Mouse (Mus musculus): Measurements from ENCODE around the gene Tial1. TPM values are rescaled to one million over a fixed set of nuclear protein-coding genes. Genes with fewer than 3 reads are reported as not detected.

Gene Tial1
- polyA plus RNA-seq, 1 experiment from 2014 or later = 17.3 TPM

DNA sequence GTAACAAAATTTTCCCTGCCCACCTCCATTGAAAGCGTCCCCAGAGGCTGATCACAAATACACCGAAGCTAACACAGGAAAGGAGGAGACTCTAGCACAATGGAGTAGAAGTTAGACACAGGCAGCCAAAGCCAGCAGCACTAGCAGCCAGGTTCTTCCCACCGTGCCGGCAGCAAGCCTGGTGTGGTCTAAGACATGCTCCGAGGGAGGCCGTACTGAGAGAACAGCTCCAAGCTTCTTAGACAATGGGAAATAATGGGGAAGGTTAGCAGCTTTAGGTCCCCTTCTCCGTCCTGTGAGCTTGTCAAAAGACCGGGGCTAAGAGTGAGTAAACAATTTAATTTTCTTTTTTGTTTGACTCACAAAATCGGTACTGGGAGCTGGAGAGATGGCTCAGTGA is 41.8 kb downstream of the Tial1 start:
- H3K36me3 ChIP-seq (ENCODE audit: control insufficient read depth, insufficient read depth) = no peaks in the 10 kb centered on the region
- H3K9me3 ChIP-seq (ENCODE audit: control insufficient read depth) = no peaks in the 10 kb centered on the region
- TF ChIP-seq CTCF (IDR thresholded peaks at IDR 0.05; ENCODE audit: low read depth) = no peak
- WGBS = 23% methylated on average over 9 of the region's 9 CpGs
- no peaks in the 10 kb centered on the region; the same call in 1 of the 2 replicates for H3K4me1 ChIP-seq (replicated peaks; ENCODE audit: control insufficient read depth, insufficient read depth, low read length)
- H3K4me3 ChIP-seq (ENCODE audit: low read depth, low read length) = no peak overlapping the region
- ATAC-seq = no peak
- H3K4me2 ChIP-seq (replicated peaks; ENCODE audit: low read depth) = no peak overlapping the region
- H3K9ac ChIP-seq (ENCODE audit: low read depth, low read length) = no peak overlapping the region
- peaks cover 52% of the 10 kb centered on the region for H3K27me3 ChIP-seq (replicated peaks; ENCODE audit: control insufficient read depth, insufficient read depth, low read length)
- no peak overlapping the region for H3K27ac ChIP-seq (ENCODE audit: low read depth, low read length)

- no peaks in the 10 kb centered on the region for H3K9me3 ChIP-seq (ENCODE audit: control insufficient read depth)
- H3K27me3 ChIP-seq (replicated peaks; ENCODE audit: control insufficient read depth, insufficient read depth, low read length) = peaks cover 49% of the 10 kb centered on the region
- peak; percentile 27; the same call in 1 of the 2 replicates for TF ChIP-seq CTCF (IDR thresholded peaks at IDR 0.05; ENCODE audit: low read depth)
- 0 out of 2 replicates have a peak within 1 kb of the TSS, but pooled peaks have one; percentile 7 for H3K27ac ChIP-seq (ENCODE audit: low read depth, low read length)
- peak; percentile 64 for ATAC-seq
- H3K4me2 ChIP-seq (replicated peaks; ENCODE audit: low read depth) = peak within 1 kb of the TSS; percentile 97
- whole genome bisulfite sequencing = under 1% methylated on average over 78 of the region's 102 CpGs
- no peaks in the 10 kb centered on the region for H3K36me3 ChIP-seq (ENCODE audit: control insufficient read depth, insufficient read depth)
- H3K4me1 ChIP-seq (replicated peaks; ENCODE audit: control insufficient read depth, insufficient read depth, low read length) = no peaks in the 10 kb centered on the region; the same call in 1 of the 2 replicates
- peak within 1 kb of the TSS; percentile 53 for H3K9ac ChIP-seq (ENCODE audit: low read depth, low read length)
- H3K4me3 ChIP-seq (ENCODE audit: low read depth, low read length) = peak within 1 kb of the TSS; percentile 75
These were observed 43.4 kb downstream of the Tial1 start, which contains the start of gene Rgs10 for GRCm38 (mm10) chr7:128417930-128418779. TSS of gene Rgs10 (minus strand) at chr7:128418758.

DNA sequence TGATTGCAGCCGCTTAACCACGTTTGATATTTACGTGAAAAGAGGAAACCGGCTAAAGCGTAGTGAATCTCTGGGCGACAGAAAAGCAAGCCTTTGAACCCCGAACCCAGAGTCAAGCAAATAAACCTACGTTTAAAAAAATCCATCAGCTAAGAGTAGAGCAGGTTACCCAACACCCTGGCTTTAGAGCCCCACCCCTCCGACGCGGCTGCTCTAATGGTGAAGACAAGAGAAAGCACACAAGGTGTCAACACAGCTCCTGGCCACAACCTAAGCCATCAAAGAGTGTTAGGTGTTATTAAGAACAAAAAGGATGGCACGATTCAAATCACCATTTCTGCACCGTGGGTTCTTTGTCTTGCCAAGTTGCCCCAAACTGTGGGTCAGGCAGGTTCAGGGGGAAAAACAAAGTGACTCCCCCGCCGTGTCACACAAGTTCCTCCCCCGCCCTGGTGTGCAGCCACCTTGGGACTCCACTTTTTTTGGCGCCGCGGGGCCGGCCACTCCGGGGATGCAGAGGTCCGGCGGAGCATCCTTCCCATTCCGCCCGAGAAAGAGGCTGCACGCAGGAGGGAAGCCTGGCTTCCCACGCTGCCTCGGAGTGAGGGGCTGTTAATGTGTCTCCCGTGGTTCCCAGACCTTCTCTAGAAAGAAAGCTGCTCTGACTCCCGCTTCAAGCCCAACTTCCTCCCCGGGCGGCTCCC is 44.1 kb downstream of the Tial1 start:
- Histone ChIP-seq H3K36me3 (ENCODE audit: control insufficient read depth, insufficient read depth) (no peaks in the 10 kb centered on the region), H3K27me3 (replicated peaks; ENCODE audit: control insufficient read depth, insufficient read depth, low read length) (peaks cover 49% of the 10 kb centered on the region), H3K4me1 (replicated peaks; ENCODE audit: control insufficient read depth, insufficient read depth, low read length) (no peaks in the 10 kb centered on the region; the same call in 1 of the 2 replicates), H3K4me3 (ENCODE audit: low read depth, low read length) (peak overlapping the region; percentile 75), H3K27ac (ENCODE audit: low read depth, low read length) (0 out of 2 replicates have a peak overlapping the region, but pooled peaks have one; percentile 7), H3K9me3 (ENCODE audit: control insufficient read depth) (no peaks in the 10 kb centered on the region), H3K9ac (ENCODE audit: low read depth, low read length) (peak overlapping the region; percentile 53), H3K4me2 (replicated peaks; ENCODE audit: low read depth) (peak overlapping the region; percentile 97)
- no peak for ATAC-seq
- WGBS = 2% methylated on average over 32 of the region's 32 CpGs
- no peak for TF ChIP-seq CTCF (IDR thresholded peaks at IDR 0.05; ENCODE audit: low read depth)

DNA sequence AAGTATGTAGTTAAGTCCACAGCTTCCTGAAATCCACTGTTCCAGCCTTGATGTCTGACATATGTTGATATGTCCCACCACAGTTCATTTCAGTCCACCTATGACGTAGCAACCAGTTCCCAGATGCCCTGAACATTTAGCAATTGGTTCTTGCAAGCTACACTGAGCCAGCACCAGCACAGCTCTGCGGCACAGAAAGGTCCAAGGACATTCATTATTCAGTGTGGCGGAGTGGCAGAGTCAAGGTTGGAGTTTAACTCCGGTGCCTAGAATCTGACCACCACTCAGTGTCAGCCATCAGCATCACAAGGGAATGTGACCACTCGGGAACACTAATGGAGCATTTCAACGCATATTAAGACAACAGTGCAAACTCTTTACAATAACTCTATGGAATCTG is 44.9 kb downstream of the Tial1 start:
- Histone ChIP-seq H3K4me2 (replicated peaks; ENCODE audit: low read depth) (peak overlapping the region; percentile 97), H3K4me1 (replicated peaks; ENCODE audit: control insufficient read depth, insufficient read depth, low read length) (no peaks in the 10 kb centered on the region; the same call in 1 of the 2 replicates), H3K27ac (ENCODE audit: low read depth, low read length) (no peak overlapping the region), H3K4me3 (ENCODE audit: low read depth, low read length) (peak overlapping the region; percentile 75), H3K27me3 (replicated peaks; ENCODE audit: control insufficient read depth, insufficient read depth, low read length) (peaks cover 46% of the 10 kb centered on the region), H3K36me3 (ENCODE audit: control insufficient read depth, insufficient read depth) (no peaks in the 10 kb centered on the region), H3K9me3 (ENCODE audit: control insufficient read depth) (no peaks in the 10 kb centered on the region), H3K9ac (ENCODE audit: low read depth, low read length) (no peak overlapping the region)
- 66% methylated on average over 6 of the region's 6 CpGs for WGBS
- no peak for ATAC-seq
- no peak for TF ChIP-seq CTCF (IDR thresholded peaks at IDR 0.05; ENCODE audit: low read depth)

GRCm38 (mm10) chr7:128414433-128414832 is 47.1 kb downstream of the Tial1 start:
- H3K9ac ChIP-seq (ENCODE audit: low read depth, low read length) = no peak overlapping the region
- no peak for ATAC-seq
- no peak overlapping the region for H3K4me2 ChIP-seq (replicated peaks; ENCODE audit: low read depth)
- no peaks in the 10 kb centered on the region; the same call in 1 of the 2 replicates for H3K4me1 ChIP-seq (replicated peaks; ENCODE audit: control insufficient read depth, insufficient read depth, low read length)
- peaks cover 42% of the 10 kb centered on the region for H3K27me3 ChIP-seq (replicated peaks; ENCODE audit: control insufficient read depth, insufficient read depth, low read length)
- TF ChIP-seq CTCF (IDR thresholded peaks at IDR 0.05; ENCODE audit: low read depth) = no peak
- H3K36me3 ChIP-seq (ENCODE audit: control insufficient read depth, insufficient read depth) = no peaks in the 10 kb centered on the region
- 44% methylated on average over 8 of the region's 8 CpGs for WGBS
- H3K4me3 ChIP-seq (ENCODE audit: low read depth, low read length) = no peak overlapping the region
- H3K9me3 ChIP-seq (ENCODE audit: control insufficient read depth) = no peaks in the 10 kb centered on the region
- H3K27ac ChIP-seq (ENCODE audit: low read depth, low read length) = no peak overlapping the region

All from intestine, postnatal 0 days (tissue).